Mouse (Mus musculus) ES-Bruce4 (cell line): ENCODE results near the gene Txlnb.

Experiments
- CTCF ChIP-seq: IDR thresholded peaks from one replicate; pipeline ENCODE4 v1.8.1; 2011; ENCODE audit warnings: low read depth, low read length
- EP300 ChIP-seq: IDR thresholded peaks from 2 replicates; pipeline ENCODE4 v1.6.1; 2011; ENCODE audit warnings: low read depth, low read length; ENCODE audit not compliant: insufficient read depth
- POLR2A ChIP-seq: IDR thresholded peaks from one replicate; pipeline ENCODE4 v1.8.1; 2011; ENCODE audit warnings: low read length; ENCODE audit not compliant: insufficient read depth

GRCm38 (mm10) chr10:17775079-17775478 is 20.9 kb upstream of the Txlnb start:
- TF ChIP-seq POLR2A = no peak
- TF ChIP-seq CTCF = no peak
- TF ChIP-seq EP300 = no peak
